Mouse (Mus musculus): ENCODE results near the gene Olfr773.
"Not testable (repeated sequence)": the region's sequence is repeated elsewhere in the genome, so short reads cannot be mapped to it uniquely, and the experiment has no call there.

Gene Olfr773

GRCm38 (mm10) chr10:129187319-129187718 is at the start of gene Olfr773:
Olfr773 (minus strand) TSS chr10:129187419.
- not testable (repeated sequence) for DNase-seq (ENCODE audit: low read depth)

GRCm38 (mm10) chr10:129235904-129236303 is 48.7 kb upstream of the Olfr773 start, which contains the start of gene Olfr774:
Olfr774 (plus strand) TSS chr10:129236204.
- no peak for DNase-seq (ENCODE audit: low read depth)

GRCm38 (mm10) chr10:129230737-129231136 is 43.5 kb upstream of the Olfr773 start:
- no peak for DNase-seq (ENCODE audit: low read depth)

GRCm38 (mm10) chr10:129177821-129178220 is 9.4 kb downstream of the Olfr773 start, which contains the start of gene Olfr772:
Olfr772 (minus strand) TSS chr10:129177921.
- DNase-seq (ENCODE audit: low read depth), result not testable (repeated sequence)

GRCm38 (mm10) chr10:129164651-129165050 is 22.6 kb downstream of the Olfr773 start, which contains the start of gene Olfr771:
Olfr771 (minus strand) TSS chr10:129164751.
- no peak for DNase-seq (ENCODE audit: low read depth)

GRCm38 (mm10) chr10:129138898-129139297 is 48.3 kb downstream of the Olfr773 start, which contains the start of gene Olfr770:
Olfr770 (minus strand) TSS chr10:129138998.
- DNase-seq (ENCODE audit: low read depth), result no peak
